Mouse (Mus musculus) CH12.LX (cell line): ENCODE data around the gene Vill.

Source experiments
- CTCF ChIP-seq, 2 experiments: IDR thresholded peaks in 1 of 2; conservative IDR thresholded peaks in 1 of 2; 2 replicates each; pipeline ENCODE4 v1.5.1; 2011 to 2012; ENCODE audit warnings: low read depth in 2 of 2, low read length in 2 of 2, improper control_type of control experiment in 1 of 2, inconsistent platforms in 1 of 2, mild to moderate bottlenecking in 1 of 2, moderate library complexity in 1 of 2
- E2F4 ChIP-seq: IDR thresholded peaks from 2 replicates; pipeline ENCODE4 v1.6.1; 2011; ENCODE audit warnings: low read depth, low read length, improper control_type of control experiment; ENCODE audit not compliant: insufficient replicate concordance

GRCm38 (mm10) chr9:119110640-119111039 is 58.1 kb downstream of the Vill start:
- no peak for TF ChIP-seq CTCF (conservative IDR thresholded peaks at IDR 0.05 in 1 of 2, IDR thresholded peaks at IDR 0.05 in 1 of 2; ENCODE audit: low read depth in 2 of 2, low read length in 2 of 2)
- no peak for TF ChIP-seq E2F4
